Mouse (Mus musculus): ENCODE measurements around the gene Olfr575. TPM values are rescaled to one million over a fixed set of nuclear protein-coding genes. Genes with fewer than 3 reads are reported as not detected.
A peak's percentile ranks its signal among the peaks of the same experiment; 100 is the strongest.

The Olfr575 gene
- polyA plus RNA-seq, 1 experiment from 2014 or later = not detected

DNA sequence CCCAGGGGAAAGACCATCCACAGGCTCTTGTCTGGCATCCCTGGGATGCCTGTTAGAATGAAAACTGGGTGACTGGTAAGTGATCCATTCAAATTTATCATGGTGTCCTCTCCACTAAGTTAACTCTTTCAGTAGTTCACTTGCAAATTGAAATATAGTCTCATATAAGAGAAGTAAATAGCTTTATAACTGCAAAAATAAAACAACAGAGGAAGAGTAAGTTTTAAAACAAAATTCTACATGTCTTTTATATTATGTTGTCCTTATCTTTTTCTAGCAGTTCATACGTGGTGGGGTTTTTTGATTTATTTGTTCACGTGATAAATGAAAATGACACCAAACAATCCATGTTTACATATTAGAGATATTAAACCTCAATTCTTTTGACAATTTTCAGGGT, 16.1 kb downstream of the Olfr575 start, which contains the start of gene Olfr573-ps1:
Gene Olfr573-ps1, minus strand, starts transcription at position 101 of the 400 bp plus-strand sequence.
- no peak within 1 kb of the TSS for H3K27ac ChIP-seq (ENCODE audit: low read depth)
- no peaks in the 10 kb centered on the region for H3K27me3 ChIP-seq (replicated peaks; ENCODE audit: control insufficient read depth, insufficient read depth, low read length)
- DNase-seq (ENCODE audit: low spot score) (no peak), ATAC-seq (replicated peaks; ENCODE audit: low FRiP score, low TSS enrichment, low read depth) (no peak)
- WGBS = 79% methylated on average over 2 of the region's 2 CpGs
- no peaks in the 10 kb centered on the region for H3K4me1 ChIP-seq (replicated peaks; ENCODE audit: control insufficient read depth, insufficient read depth, low read length)
- no peak within 1 kb of the TSS for H3K9ac ChIP-seq (ENCODE audit: low read length)
- H3K4me3 ChIP-seq (ENCODE audit: low read depth, low read length) = no peak within 1 kb of the TSS
- no peaks in the 10 kb centered on the region for H3K9me3 ChIP-seq (ENCODE audit: control insufficient read depth, low read length)
- H3K4me2 ChIP-seq (ENCODE audit: low read length) = no peak within 1 kb of the TSS
- H3K36me3 ChIP-seq (ENCODE audit: control insufficient read depth, insufficient read depth, low read length) = no peaks in the 10 kb centered on the region

DNA sequence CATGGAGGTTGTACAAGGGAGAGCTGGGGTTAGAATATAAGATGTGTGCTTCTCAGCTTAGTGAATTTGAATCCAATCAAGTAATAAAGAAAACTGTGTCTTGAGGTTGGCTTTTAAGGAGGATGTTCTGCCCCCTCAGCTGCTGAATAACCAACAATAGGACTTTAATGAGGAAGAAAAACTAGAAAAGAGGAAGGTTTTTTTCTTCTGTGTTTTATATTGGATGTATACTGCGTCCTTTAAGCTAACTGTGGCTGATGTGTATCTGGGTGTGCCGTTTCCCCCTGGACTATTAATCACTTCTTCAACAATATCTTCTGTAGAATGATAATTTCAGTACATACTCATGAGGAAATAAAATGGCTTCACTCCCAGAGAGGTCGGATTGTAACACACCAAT, 31.5 kb downstream of the Olfr575 start:
- no peaks in the 10 kb centered on the region for H3K27me3 ChIP-seq (replicated peaks; ENCODE audit: control insufficient read depth, insufficient read depth, low read length)
- no peak overlapping the region for H3K9ac ChIP-seq (ENCODE audit: low read length)
- H3K36me3 ChIP-seq (ENCODE audit: control insufficient read depth, insufficient read depth, low read length) = no peaks in the 10 kb centered on the region
- no peak for ATAC-seq (replicated peaks; ENCODE audit: low FRiP score, low TSS enrichment, low read depth)
- H3K9me3 ChIP-seq (ENCODE audit: control insufficient read depth, low read length) = no peaks in the 10 kb centered on the region
- H3K4me2 ChIP-seq (ENCODE audit: low read length) = no peak overlapping the region
- no peaks in the 10 kb centered on the region for H3K4me1 ChIP-seq (replicated peaks; ENCODE audit: control insufficient read depth, insufficient read depth, low read length)
- H3K27ac ChIP-seq (ENCODE audit: low read depth) = no peak overlapping the region
- no peak for DNase-seq (ENCODE audit: low spot score)
- no peak overlapping the region for H3K4me3 ChIP-seq (ENCODE audit: low read depth, low read length)
- WGBS = 71% methylated on average over 3 of the region's 3 CpGs

DNA sequence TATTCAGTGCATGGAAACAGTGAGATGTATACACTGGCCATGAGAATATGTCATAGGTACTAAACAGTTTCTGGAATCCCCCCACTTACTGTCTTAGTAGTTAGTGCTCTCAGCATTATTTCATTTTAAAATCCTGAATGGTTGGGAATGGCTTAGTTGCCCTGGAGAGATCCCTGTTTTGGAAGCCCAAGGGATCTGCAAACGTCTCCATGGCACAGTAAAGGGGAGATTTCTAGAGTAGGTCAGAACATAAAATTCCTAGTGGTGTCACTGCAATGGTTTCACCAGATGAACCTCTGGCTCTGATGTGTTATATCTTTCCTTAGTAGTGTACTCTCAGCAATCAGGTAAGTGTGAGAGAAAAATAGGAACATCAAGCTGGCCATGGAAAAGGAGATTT, 34.5 kb downstream of the Olfr575 start, which contains the start of gene Olfr572:
Gene Olfr572, plus strand, starts transcription at position 301 of the 400 bp plus-strand sequence.
- no peaks in the 10 kb centered on the region for H3K9me3 ChIP-seq (ENCODE audit: control insufficient read depth, low read length)
- no peaks in the 10 kb centered on the region for H3K4me1 ChIP-seq (replicated peaks; ENCODE audit: control insufficient read depth, insufficient read depth, low read length)
- DNase-seq (ENCODE audit: low spot score) (no peak), ATAC-seq (replicated peaks; ENCODE audit: low FRiP score, low TSS enrichment, low read depth) (no peak)
- H3K27me3 ChIP-seq (replicated peaks; ENCODE audit: control insufficient read depth, insufficient read depth, low read length) = no peaks in the 10 kb centered on the region
- no peak within 1 kb of the TSS for H3K4me3 ChIP-seq (ENCODE audit: low read depth, low read length)
- H3K9ac ChIP-seq (ENCODE audit: low read length) = no peak within 1 kb of the TSS
- 59% methylated on average over 1 of the region's 1 CpGs for WGBS
- no peaks in the 10 kb centered on the region for H3K36me3 ChIP-seq (ENCODE audit: control insufficient read depth, insufficient read depth, low read length)
- H3K27ac ChIP-seq (ENCODE audit: low read depth) = no peak within 1 kb of the TSS
- no peak within 1 kb of the TSS for H3K4me2 ChIP-seq (ENCODE audit: low read length)

DNA sequence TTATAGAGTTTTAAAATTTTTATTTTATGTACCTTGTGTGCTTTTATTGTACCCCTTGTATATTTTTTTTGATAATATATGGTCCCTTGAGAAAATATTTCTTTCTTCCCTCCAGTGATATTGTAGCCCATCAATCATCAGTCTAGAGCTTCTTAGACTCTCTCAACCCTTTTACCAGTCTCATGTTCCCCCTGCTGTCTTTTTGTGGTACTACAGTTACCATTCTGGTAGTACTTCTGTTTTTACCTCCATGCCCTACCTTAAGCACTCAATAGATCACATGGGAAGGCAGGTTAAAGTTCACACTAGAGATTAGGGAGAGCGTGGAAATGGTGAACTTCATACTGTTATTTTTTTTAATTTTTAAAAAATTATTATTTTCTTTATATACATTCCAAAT, 38.9 kb downstream of the Olfr575 start:
- Histone ChIP-seq H3K9me3 (ENCODE audit: control insufficient read depth, low read length) (no peaks in the 10 kb centered on the region), H3K9ac (ENCODE audit: low read length) (no peak overlapping the region), H3K4me2 (ENCODE audit: low read length) (no peak overlapping the region), H3K27me3 (replicated peaks; ENCODE audit: control insufficient read depth, insufficient read depth, low read length) (no peaks in the 10 kb centered on the region), H3K4me3 (ENCODE audit: low read depth, low read length) (no peak overlapping the region), H3K36me3 (ENCODE audit: control insufficient read depth, insufficient read depth, low read length) (no peaks in the 10 kb centered on the region), H3K4me1 (replicated peaks; ENCODE audit: control insufficient read depth, insufficient read depth, low read length) (no peaks in the 10 kb centered on the region), H3K27ac (ENCODE audit: low read depth) (no peak overlapping the region)
- ATAC-seq (replicated peaks; ENCODE audit: low FRiP score, low TSS enrichment, low read depth) (0 out of 2 replicates have a peak, but pooled peaks have one; percentile 40), DNase-seq (ENCODE audit: low spot score) (no peak)
- 21% methylated on average over 1 of the region's 1 CpGs for WGBS

DNA sequence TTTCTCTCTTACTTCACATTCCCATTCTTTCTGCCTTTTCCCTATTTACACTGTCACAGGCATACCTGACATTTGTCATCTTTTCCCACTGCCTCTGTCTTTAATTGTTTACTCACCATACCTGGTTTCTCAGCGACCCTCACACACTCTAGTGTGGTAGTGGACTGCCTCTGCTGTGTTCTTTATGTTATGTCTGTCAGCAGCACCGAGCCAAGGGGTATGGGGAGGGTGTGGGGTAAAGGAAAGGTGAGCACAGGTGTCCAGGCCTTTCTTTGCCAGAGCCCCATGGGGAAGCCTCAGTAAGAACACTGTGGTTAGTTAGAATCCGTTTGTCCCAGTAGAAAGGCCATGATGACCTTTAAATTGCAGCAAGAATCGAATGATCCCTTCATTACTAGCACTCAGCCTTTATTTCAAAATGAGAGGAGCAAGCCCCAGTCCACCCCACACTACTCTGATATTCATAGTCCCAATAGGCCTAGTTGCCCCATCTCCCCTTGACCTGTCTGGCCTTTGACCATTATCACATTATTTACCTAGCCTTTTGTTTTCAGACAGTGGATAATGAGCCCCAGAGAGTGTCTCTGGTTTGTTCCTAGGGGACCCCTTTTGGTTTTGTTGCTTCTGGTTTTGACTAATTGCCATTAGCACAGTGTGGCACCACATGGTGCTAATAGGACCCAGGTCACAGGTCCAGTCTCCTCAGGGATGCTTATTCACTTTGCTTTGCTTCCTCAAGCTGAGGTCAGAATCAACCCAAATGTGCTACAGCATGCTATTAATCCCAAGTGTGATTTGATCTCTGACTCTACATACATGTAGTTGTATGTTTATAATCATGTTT, 41.3 kb downstream of the Olfr575 start, which contains the start of gene Olfr571:
Gene Olfr571, minus strand, starts transcription at position 505 of the 844 bp plus-strand sequence.
- Histone ChIP-seq H3K9ac (ENCODE audit: low read length) (no peak within 1 kb of the TSS), H3K4me3 (ENCODE audit: low read depth, low read length) (no peak within 1 kb of the TSS), H3K4me2 (ENCODE audit: low read length) (no peak within 1 kb of the TSS), H3K27ac (ENCODE audit: low read depth) (no peak within 1 kb of the TSS), H3K4me1 (replicated peaks; ENCODE audit: control insufficient read depth, insufficient read depth, low read length) (no peaks in the 10 kb centered on the region), H3K9me3 (ENCODE audit: control insufficient read depth, low read length) (no peaks in the 10 kb centered on the region), H3K27me3 (replicated peaks; ENCODE audit: control insufficient read depth, insufficient read depth, low read length) (no peaks in the 10 kb centered on the region), H3K36me3 (ENCODE audit: control insufficient read depth, insufficient read depth, low read length) (no peaks in the 10 kb centered on the region)
- 61% methylated on average over 4 of the region's 4 CpGs for WGBS
- DNase-seq (ENCODE audit: low spot score) (no peak), ATAC-seq (replicated peaks; ENCODE audit: low FRiP score, low TSS enrichment, low read depth) (no peak)

DNA sequence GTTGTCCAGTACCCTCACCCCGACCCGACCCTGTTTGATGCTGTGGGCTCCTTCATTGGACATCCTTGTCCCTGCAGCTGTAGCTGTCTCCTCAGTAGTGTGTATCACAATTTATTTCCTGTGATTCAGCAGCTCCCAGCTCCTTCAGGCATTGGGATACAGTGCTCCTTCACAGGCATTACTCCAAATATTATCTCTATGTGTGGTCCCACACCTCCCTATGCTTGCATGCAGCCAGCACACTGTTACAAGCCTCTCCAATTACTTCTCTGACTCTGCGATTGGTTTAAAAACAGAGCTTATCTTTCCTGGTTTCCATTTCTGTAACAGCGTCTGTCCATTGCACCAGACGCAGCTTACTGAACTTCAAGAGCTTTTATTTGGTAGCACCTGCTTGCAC, 42.2 kb downstream of the Olfr575 start:
- DNase-seq (ENCODE audit: low spot score) (no peak), ATAC-seq (replicated peaks; ENCODE audit: low FRiP score, low TSS enrichment, low read depth) (no peak)
- Histone ChIP-seq H3K9me3 (ENCODE audit: control insufficient read depth, low read length) (no peaks in the 10 kb centered on the region), H3K4me3 (ENCODE audit: low read depth, low read length) (no peak overlapping the region), H3K27ac (ENCODE audit: low read depth) (no peak overlapping the region), H3K36me3 (ENCODE audit: control insufficient read depth, insufficient read depth, low read length) (no peaks in the 10 kb centered on the region), H3K9ac (ENCODE audit: low read length) (no peak overlapping the region), H3K27me3 (replicated peaks; ENCODE audit: control insufficient read depth, insufficient read depth, low read length) (no peaks in the 10 kb centered on the region), H3K4me2 (ENCODE audit: low read length) (no peak overlapping the region), H3K4me1 (replicated peaks; ENCODE audit: control insufficient read depth, insufficient read depth, low read length) (no peaks in the 10 kb centered on the region)
- 51% methylated on average over 5 of the region's 5 CpGs for WGBS

DNA sequence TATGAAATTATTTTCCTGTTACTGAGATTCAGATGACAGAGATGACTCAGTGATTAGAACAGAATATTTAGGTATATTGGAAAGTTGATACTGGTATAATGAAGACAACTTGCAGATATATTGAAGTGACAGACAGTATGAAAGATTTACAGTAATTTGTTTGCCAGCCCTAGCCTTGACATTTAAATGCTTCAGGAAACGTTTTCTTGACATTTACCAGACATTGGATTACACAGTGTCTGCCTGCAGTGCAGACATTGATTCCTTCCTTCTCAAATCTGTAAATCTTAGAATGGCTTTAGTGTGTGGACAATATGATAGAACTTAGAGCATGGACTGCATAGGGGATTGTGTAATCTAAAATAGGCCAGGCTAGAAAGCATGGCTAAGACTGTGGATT, 43.3 kb downstream of the Olfr575 start:
- Histone ChIP-seq H3K9me3 (ENCODE audit: control insufficient read depth, low read length) (no peaks in the 10 kb centered on the region), H3K9ac (ENCODE audit: low read length) (no peak overlapping the region), H3K27me3 (replicated peaks; ENCODE audit: control insufficient read depth, insufficient read depth, low read length) (no peaks in the 10 kb centered on the region), H3K4me1 (replicated peaks; ENCODE audit: control insufficient read depth, insufficient read depth, low read length) (no peaks in the 10 kb centered on the region), H3K36me3 (ENCODE audit: control insufficient read depth, insufficient read depth, low read length) (no peaks in the 10 kb centered on the region), H3K4me3 (ENCODE audit: low read depth, low read length) (no peak overlapping the region), H3K27ac (ENCODE audit: low read depth) (no peak overlapping the region), H3K4me2 (ENCODE audit: low read length) (no peak overlapping the region)
- no peak for DNase-seq (ENCODE audit: low spot score)
- WGBS = 6% methylated on average over 1 of the region's 1 CpGs
- ATAC-seq (replicated peaks; ENCODE audit: low FRiP score, low TSS enrichment, low read depth) = no peak

Measured in intestine, embryonic 14.5 days (tissue).